Mouse (Mus musculus) erythroblast, embryonic 14.5 days (primary cell): ENCODE measurements around the gene Ppp1r1c. TPM values are rescaled to one million over a fixed set of nuclear protein-coding genes. Genes with fewer than 3 reads are reported as not detected.

Experiments
- H3K27me3 ChIP-seq: 2 replicates; pipeline ENCODE4 v1.6.1; 2012; ENCODE audit warnings: inconsistent platforms; ENCODE audit not compliant: control insufficient read depth
- H3K36me3 ChIP-seq: 2 replicates; pipeline ENCODE4 v1.6.1; 2012; ENCODE audit warnings: mild to moderate bottlenecking, inconsistent platforms; ENCODE audit not compliant: control insufficient read depth
- H3K4me1 ChIP-seq: 2 replicates; pipeline ENCODE4 v1.6.1; 2012; ENCODE audit warnings: inconsistent platforms; ENCODE audit not compliant: control insufficient read depth
- H3K4me3 ChIP-seq: replicated peaks from 2 replicates; pipeline ENCODE3; 2012; ENCODE audit warnings: moderate library complexity, mild to moderate bottlenecking, inconsistent platforms
- H3K9me3 ChIP-seq: 2 replicates; pipeline ENCODE4 v1.6.1; 2012; ENCODE audit warnings: low read length, inconsistent platforms, mixed read lengths; ENCODE audit not compliant: control insufficient read depth
- GATA1 ChIP-seq: IDR thresholded peaks from 2 replicates; pipeline ENCODE4 v1.6.1; 2012; ENCODE audit warnings: low read length, inconsistent platforms, mixed read lengths
- TAL1 ChIP-seq: IDR thresholded peaks from 3 replicates; pipeline ENCODE4 v1.6.1; 2012; ENCODE audit warnings: low read length, inconsistent platforms, mixed read lengths
- polyA plus RNA-seq: library from polyadenylated mRNA; stranded (reverse); fragments of >175 nt; gene quantifications from 2 replicates; pipeline ENCODE4 v1.2.3, GENCODE M21; 2012

The Ppp1r1c gene
- polyA plus RNA-seq, result not detected in 2 replicates

DNA sequence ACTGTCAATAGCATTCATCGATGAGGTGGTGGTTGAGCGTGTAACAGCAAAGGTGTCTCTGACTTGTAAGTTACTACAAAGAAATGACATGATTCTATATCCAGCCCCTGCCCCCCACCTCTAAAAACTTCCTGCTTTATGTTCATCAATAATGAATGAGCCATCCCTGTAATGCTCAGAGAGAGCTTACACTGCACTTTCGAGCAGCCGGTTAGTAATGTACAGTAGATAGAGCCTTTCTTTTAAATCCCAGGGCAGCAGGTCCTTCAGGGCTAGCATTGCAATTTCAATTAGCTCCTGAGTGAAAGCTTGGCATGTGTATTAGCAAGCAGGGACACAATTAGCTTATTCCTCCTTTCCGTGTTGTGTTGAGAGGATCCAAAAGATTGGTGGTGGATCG lies at the start of gene Ppp1r1c:
Gene Ppp1r1c (plus strand): TSS at position 206 of the 400 bp plus-strand sequence.
- Histone ChIP-seq H3K9me3 (no peaks in the 10 kb centered on the region), H3K4me1 (no peaks in the 10 kb centered on the region), H3K4me3 (no peak within 1 kb of the TSS), H3K36me3 (no peaks in the 10 kb centered on the region), H3K27me3 (no peaks in the 10 kb centered on the region)
- TF ChIP-seq GATA1, result no peak
- no peak for TF ChIP-seq TAL1

DNA sequence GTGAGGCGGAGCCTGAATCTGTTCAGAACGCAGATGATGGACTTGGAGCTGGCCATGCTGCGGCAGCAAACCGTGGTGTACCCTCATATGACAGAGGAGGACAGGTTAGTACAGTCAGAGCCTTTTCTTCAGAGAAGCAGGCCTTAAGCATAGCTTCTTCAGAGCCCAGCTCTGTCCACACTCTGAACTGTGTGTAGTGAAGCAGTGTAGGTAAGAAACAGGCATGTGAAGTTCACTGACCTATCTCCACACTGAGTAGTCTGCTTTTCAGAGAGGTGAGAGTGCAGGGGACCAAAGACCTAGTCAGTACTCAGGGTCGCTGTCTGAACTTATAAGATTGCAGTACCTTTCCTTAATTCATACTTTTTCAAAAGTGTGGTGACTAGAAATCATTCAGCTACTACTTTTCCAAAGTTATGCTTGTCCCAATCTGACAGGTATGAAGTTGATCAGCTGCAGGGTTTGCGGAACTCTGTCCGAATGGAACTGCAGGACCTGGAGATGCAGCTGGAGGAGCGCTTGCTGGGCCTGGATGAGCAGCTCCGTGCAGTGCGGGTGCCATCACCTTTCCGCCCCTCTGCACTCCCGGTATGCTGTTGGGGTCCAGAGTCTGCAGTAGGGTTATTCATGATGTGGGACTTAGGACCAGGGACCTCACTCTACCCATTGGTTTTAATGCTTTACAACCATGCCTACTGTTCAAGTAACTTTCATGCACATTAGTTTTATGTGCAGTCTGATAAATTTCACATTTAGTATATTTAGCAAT lies 47.0 kb upstream of the Ppp1r1c start:
- H3K4me1 ChIP-seq, result no peaks in the 10 kb centered on the region
- no peaks in the 10 kb centered on the region for H3K9me3 ChIP-seq
- no peaks in the 10 kb centered on the region for H3K27me3 ChIP-seq
- H3K4me3 ChIP-seq, result no peak overlapping the region
- no peak for TF ChIP-seq GATA1
- TF ChIP-seq TAL1, result no peak
- H3K36me3 ChIP-seq, result peaks cover 64% of the 10 kb centered on the region

DNA sequence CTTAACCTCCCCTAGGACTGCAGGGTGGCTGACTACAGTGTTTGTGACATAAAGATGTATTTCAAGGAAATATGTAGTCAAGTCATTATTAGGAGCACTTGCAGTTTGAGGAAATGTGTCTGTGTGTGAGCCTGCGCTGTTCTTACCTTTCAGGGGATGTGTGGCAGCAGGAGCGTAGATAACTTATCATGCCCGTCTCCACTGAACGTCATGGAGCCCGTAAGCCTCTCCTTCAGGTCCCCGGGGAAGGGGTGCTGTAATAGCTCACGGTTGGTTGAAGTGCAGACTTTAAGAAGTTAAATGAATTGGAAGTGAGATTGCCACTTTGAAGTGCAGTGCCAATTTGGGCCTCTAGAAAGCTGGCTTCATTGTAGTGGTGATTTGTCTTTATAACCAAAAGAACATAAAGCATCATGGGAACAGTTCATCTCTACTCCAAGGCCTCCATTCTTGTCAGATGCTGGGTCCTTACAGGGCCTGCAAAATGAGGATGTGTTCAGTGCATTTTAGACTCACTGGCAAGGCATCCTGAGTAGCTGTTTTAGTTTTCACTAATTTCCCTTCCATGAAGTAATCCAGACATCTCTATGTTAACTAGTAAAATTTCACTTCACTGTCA lies 46.0 kb upstream of the Ppp1r1c start:
- no peak for TF ChIP-seq GATA1
- TF ChIP-seq TAL1, result no peak
- no peaks in the 10 kb centered on the region for H3K4me1 ChIP-seq
- no peaks in the 10 kb centered on the region for H3K27me3 ChIP-seq
- H3K9me3 ChIP-seq, result no peaks in the 10 kb centered on the region
- peaks cover 64% of the 10 kb centered on the region for H3K36me3 ChIP-seq
- H3K4me3 ChIP-seq, result no peak overlapping the region

DNA sequence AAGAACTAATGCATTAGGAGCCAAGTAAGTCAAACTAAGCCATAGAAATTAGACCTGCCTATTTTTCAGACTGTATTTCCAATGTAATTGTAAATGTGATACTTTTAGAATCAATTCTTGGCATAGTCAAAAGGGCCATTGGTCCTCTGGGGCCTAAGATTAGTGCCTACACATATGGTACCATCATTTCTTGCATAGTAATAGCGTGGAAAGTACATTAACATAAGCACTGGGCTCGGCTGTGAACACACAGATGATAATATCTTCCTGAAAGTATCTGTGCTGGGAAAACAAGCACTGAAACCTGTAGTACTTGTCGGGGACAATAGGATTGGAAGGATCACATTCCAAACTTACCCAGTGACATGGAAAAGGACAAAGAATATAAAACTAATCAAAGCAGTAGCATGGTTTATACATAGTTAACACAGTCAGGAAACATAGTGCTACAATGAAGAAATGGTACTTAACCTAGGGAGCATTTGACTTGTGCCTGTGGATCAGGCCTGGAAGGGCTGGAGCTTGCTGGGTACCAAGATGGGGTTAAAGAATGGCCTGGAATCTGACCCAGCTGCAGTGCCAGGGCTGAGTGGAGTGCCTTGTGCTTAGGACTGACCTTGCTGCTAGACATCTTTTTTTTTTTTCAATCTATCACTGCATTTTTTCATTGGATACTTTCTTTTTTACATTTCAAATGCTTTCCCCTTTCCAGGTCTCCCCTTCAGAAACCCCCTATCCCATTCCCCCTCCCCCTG lies 42.9 kb upstream of the Ppp1r1c start:
- no peaks in the 10 kb centered on the region for H3K4me1 ChIP-seq
- H3K36me3 ChIP-seq, result peaks cover 36% of the 10 kb centered on the region
- TF ChIP-seq GATA1, result no peak
- no peak for TF ChIP-seq TAL1
- H3K4me3 ChIP-seq, result no peak overlapping the region
- H3K27me3 ChIP-seq, result no peaks in the 10 kb centered on the region
- H3K9me3 ChIP-seq, result no peaks in the 10 kb centered on the region

DNA sequence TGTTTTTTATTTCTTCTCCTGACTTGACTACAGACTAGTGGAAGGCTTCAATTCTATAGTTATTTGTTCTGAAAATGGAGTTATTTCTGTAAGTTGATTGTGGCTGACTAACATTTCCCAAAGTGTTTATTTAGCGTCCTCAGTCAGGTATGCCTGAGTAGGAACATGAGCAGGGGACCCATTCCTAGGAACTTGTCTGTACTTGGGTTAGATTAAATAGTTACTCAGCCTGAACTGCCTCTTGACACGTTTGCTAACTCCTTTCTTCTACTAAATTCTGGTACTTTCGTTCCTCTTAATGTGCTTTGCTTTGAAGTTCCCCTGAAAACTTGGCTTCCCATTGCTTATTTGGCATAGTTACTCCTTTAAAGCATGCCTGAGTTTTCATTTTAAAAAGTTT lies 42.1 kb upstream of the Ppp1r1c start:
- Histone ChIP-seq H3K4me3 (no peak overlapping the region), H3K4me1 (no peaks in the 10 kb centered on the region), H3K9me3 (no peaks in the 10 kb centered on the region), H3K27me3 (no peaks in the 10 kb centered on the region), H3K36me3 (peaks cover 29% of the 10 kb centered on the region)
- TF ChIP-seq GATA1, result no peak
- TF ChIP-seq TAL1, result no peak

DNA sequence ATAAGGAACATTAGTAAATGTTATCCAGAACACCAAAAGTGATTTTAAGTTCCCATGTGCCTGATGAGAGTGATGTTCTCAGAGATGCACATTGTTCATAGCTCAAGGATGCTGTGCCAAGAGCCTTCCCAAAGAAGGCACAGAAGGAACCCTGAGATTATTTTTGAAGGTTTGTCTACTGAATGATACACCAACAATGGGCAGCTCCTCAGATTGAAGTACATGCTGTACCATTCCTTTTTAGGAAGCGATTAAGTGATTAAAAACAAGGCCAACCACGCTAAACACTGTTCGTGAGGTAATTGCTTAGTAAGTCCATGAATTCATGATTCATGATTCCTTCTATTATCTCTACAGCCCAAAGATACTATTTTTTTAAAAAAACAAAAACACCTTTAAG lies 32.3 kb upstream of the Ppp1r1c start:
- no peak overlapping the region for H3K4me3 ChIP-seq
- TF ChIP-seq TAL1 (no peak), GATA1 (no peak)
- no peaks in the 10 kb centered on the region for H3K4me1 ChIP-seq
- H3K27me3 ChIP-seq, result no peaks in the 10 kb centered on the region
- H3K36me3 ChIP-seq, result peaks cover 3% of the 10 kb centered on the region
- H3K9me3 ChIP-seq, result no peaks in the 10 kb centered on the region

DNA sequence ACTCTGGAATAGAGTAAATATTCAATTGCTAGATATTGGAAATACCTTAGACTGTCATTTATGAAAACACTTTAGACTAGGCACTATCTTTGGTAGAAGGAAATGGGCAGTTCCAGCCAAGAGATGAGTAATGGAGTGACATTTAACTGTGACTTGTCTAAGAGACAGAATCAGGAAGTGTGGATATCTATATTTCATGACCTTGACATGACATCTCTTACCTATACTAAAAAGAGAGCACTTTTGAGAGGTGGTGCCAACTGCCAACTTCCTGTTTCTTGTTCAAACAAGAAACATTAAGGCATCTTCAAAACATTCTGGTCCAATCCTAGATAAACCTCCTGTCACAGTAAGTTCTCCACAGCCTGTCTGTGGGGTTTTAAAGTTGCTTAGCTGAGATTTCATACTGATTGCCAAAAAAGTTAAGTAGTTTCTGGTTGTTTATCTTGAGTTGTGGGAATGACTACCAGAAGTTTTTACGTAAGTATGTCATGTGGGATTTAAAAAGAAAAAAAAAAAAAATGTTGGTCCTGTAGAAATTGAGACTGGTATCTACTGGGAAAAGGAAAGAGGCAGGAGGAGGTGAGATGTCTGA lies 29.8 kb upstream of the Ppp1r1c start:
- no peaks in the 10 kb centered on the region for H3K9me3 ChIP-seq
- H3K27me3 ChIP-seq, result no peaks in the 10 kb centered on the region
- TF ChIP-seq TAL1 (no peak), GATA1 (no peak)
- no peaks in the 10 kb centered on the region for H3K4me1 ChIP-seq
- H3K4me3 ChIP-seq, result no peak overlapping the region
- no peaks in the 10 kb centered on the region; the same call in 1 of the 2 replicates for H3K36me3 ChIP-seq

DNA sequence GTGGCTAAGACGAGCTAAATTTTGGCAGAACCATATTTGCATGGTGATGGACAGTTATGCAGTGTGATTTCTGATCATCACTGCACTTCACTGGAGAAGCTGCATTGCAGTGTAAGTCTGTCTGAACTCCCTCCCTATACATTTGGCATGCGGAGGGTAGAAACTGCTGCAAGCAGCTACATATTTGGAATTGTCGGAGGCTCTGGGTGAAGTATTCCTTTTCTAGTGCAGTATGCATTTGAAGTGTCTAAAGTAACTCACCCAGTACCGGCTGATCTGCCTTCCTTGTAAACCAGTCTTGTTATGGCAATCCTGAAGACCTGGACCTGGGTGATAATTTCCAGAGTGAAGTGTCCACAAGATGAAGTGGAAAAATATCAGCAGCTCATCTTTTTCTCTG lies 25.9 kb upstream of the Ppp1r1c start:
- no peak for TF ChIP-seq GATA1
- TF ChIP-seq TAL1, result no peak
- Histone ChIP-seq H3K9me3 (no peaks in the 10 kb centered on the region), H3K4me1 (peaks cover 3% of the 10 kb centered on the region), H3K36me3 (no peaks in the 10 kb centered on the region), H3K27me3 (no peaks in the 10 kb centered on the region), H3K4me3 (no peak overlapping the region)

DNA sequence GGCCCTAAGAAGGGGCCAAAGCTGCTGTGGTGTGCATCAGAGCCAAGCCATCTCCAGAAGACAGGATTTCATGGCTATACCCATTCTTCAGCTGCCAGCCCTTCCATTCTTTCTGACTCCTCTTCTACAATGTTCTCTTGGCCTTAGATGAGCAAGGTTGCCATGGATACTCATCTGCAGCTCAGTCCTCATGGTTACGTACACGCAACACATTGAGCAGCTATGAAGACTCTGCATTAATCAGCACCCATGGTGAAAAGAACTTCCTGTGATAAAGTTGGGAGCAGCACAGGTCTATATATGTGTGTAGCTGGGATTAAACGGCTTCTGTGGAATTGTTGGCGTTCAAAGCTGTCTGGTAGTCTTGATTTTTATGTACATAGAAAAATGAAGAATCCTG lies 24.3 kb upstream of the Ppp1r1c start:
- no peak for TF ChIP-seq TAL1
- no peak for TF ChIP-seq GATA1
- Histone ChIP-seq H3K4me3 (no peak overlapping the region), H3K4me1 (peaks cover 3% of the 10 kb centered on the region), H3K36me3 (no peaks in the 10 kb centered on the region), H3K27me3 (no peaks in the 10 kb centered on the region), H3K9me3 (no peaks in the 10 kb centered on the region)
